Mouse (Mus musculus): ENCODE results near the gene Gm13290.
"Not testable (repeated sequence)": the region's sequence is repeated elsewhere in the genome, so short reads cannot be mapped to it uniquely, and the experiment has no call there.

Gm13290 gene

GRCm38 (mm10) chr4:88773534-88773933 lies at the start of gene Gm13290:
Gene Gm13290, plus strand, starts transcription at chr4:88773834.
- not testable (repeated sequence) for DNase-seq

- no peak for DNase-seq
These were observed 46.9 kb upstream of the Gm13290 start for GRCm38 (mm10) chr4:88726727-88727126.

DNA sequence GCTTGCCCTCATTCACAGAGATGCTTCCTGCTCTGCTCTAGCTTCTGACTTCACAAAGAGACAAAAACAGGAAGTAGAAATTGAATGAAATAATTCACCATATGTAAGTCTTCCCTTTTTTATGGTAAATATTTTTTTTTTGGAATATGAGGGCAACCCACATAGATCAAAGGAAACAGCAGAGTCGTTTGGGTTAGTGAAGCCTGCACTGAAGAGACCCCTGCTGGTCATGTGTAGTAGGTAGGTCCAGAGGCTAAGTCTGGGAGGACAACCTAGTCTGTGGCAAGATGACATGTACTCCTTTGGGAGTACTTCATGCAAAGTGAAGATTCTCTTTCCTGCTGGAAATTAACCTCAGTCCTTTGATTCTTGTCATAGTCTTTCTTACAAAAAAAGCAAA lies 46.3 kb upstream of the Gm13290 start:
- DNase-seq = peak; percentile 41

GRCm38 (mm10) chr4:88738480-88738879 lies 35.2 kb upstream of the Gm13290 start:
- DNase-seq = peak; percentile 82

- DNase-seq = no peak
These were observed 34.6 kb upstream of the Gm13290 start for GRCm38 (mm10) chr4:88739036-88739435.

GRCm38 (mm10) chr4:88741426-88741825 lies 32.2 kb upstream of the Gm13290 start:
- DNase-seq = no peak

GRCm38 (mm10) chr4:88742771-88743371 lies 30.8 kb upstream of the Gm13290 start:
- no peak for DNase-seq

DNA sequence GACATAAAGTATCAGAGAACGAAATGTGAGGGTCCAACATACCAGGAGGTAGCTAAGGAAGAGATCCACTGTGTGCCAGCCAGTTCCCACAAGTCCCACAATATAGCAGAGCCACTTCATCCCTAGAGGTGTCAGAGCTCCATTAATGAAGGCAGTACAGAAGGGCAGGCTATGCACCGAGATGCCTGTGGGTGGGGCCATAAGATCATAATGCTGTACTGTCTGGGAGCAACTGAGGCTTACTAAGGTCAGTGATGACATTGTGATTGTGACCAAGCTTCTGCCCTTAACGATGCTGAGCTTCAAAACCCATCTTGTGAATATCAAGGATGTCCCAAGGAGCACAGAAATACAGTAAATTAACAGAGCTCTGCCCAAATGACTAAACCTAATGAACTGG lies 29.4 kb upstream of the Gm13290 start:
- no peak for DNase-seq

- DNase-seq = no peak
These were observed 23.7 kb upstream of the Gm13290 start for GRCm38 (mm10) chr4:88749926-88750325.

- DNase-seq = peak; percentile 65
These were observed 18.8 kb upstream of the Gm13290 start, which contains the start of gene Gm13271 for GRCm38 (mm10) chr4:88754818-88755340. Gene Gm13271, plus strand, starts transcription at chr4:88754868.

DNA sequence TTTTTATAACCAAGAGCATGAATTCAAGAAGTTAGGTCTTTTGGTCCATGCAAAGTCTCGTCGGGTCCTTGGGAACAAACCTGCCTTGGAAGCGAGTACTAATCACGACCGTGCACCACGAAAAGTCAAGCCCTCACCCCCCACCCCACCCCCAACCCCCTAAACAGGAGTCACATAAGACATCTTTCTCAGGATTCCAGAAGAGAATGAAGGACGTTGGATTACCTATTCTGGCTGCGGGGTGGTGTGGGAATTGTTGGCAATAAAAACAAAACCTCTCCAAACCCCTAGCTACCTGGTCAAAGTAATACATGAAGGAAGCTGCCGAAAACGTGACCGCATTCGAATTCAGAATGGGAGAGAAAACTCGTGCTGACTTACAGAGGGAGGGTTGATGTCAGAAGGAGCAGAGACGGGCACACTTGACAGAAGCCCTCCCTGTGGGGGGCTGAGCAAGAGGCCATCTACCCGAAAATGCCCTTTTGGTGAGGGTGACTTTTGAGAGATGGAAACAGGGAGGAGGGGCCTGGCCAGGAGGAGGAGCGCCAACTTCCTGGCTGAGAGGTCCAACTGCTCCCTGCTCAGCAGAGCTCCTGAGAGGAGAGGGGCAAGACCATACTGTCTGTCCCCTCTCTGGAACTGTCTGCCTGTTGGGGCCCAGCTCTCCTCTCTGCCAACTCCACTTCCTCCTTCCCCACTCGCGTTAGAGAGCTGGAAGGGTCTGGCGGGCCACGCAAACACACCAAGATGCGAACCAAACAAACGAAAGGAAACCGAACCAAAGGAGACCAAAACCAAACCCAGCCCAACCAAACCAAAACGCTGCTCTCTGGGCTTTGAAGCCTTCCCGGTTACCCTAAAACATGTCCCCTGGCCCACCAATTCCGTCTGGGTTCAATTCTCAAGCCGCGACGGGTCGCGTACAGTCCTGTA lies 16.8 kb upstream of the Gm13290 start:
- DNase-seq = peak; percentile 54

GRCm38 (mm10) chr4:88757628-88758031 lies 16.0 kb upstream of the Gm13290 start:
- DNase-seq = peak; percentile 93

- not testable (repeated sequence) for DNase-seq
These were observed 14.9 kb upstream of the Gm13290 start for GRCm38 (mm10) chr4:88758751-88759150.

DNA sequence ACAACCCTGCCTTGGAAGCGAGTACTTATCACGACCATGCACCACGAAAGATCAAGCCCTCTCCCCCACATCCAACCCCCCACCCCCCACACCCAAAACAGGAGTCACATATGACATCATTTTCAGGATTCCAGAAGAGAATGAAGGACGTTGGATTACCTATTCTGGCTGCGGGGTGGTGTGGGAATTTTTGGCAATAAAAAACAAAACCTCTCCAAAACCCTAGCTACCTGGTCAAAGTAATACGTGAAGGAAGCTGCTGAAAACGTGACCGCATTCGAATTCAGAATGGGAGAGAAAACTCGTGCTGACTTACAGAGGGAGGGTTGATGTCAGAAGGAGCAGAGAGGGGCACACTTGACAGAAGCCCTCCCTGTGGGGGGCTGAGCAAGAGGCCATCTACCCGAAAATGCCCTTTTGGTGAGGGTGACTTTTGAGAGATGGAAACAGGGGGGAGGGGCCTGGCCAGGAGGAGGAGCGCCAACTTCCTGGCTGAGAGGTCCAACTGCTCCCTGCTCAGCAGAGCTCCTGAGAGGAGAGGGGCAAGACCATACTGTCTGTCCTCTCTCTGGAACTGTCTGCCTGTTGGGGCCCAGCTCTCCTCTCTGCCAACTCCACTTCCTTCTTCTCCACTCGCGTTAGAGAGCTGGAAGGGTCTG lies 13.9 kb upstream of the Gm13290 start, which contains the start of gene Gm13283:
Gene Gm13283, plus strand, starts transcription at position 510 of the 659 bp plus-strand sequence.
- peak; percentile 35 for DNase-seq

- peak; percentile 81 for DNase-seq
These were observed 13.2 kb upstream of the Gm13290 start for GRCm38 (mm10) chr4:88760431-88760830.

- DNase-seq = peak; percentile 48
These were observed 11.9 kb upstream of the Gm13290 start for GRCm38 (mm10) chr4:88761776-88762175.

DNA sequence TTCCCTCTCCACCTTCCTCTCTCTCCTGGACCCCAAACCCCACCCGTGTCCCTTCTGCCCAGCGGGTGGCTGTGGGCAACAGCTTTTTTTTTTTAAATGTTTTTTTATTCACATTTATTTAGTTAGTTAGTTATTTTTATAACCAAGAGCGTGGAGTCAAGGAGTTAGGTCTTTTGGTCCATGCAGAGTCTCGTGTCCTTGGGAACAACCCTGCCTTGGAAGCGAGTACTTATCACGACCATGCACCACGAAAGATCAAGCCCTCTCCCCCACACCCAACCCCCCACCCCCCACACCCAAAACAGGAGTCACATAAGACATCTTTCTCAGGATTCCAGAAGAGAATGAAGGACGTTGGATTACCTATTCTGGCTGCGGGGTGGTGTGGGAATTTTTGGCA lies 11.3 kb upstream of the Gm13290 start:
- peak; percentile 13 for DNase-seq

DNA sequence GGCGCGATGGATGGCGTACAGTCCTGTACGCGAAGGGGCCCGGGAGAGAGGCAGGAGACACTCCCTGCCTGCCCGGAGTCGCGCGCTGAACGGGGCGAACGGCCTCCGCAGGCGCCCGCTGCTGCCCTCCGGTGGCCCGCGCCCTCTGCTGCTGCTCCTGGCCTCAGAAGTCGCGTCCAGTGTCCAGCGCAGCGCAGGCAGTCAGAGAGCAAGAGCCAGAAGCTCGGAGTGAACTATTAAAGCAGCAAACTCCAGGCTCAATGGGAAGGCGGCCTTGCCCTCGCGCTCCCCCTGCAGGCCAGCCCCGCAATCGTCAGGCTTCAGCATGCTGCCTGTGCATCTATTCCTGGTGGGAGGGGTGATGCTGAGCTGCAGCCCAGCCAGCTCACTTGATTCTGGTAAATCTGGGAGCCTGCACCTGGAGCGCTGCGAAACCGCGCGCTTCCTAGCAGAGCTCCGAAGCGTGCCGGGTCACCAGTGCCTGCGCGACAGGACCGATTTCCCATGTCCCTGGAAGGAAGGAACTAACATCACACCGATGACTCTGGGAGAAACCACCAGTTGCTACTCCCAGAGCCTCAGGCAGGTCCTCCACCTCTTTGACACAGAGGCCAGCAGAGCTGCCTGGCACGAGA lies 10.1 kb upstream of the Gm13290 start:
- peak; percentile 68 for DNase-seq

DNA sequence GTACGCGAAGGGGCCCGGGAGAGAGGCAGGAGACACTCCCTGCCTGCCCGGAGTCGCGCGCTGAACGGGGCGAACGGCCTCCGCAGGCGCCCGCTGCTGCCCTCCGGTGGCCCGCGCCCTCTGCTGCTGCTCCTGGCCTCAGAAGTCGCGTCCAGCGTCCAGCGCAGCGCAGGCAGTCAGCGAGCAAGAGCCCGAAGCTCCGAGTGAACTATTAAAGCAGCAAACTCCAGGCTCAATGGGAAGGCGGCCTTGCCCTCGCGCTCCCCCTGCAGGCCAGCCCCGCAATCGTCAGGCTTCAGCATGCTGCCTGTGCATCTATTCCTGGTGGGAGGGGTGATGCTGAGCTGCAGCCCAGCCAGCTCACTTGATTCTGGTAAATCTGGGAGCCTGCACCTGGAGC lies 3.0 kb downstream of the Gm13290 start, which contains the start of gene Gm13289:
Gene Gm13289, plus strand, starts transcription at position 301 of the 400 bp plus-strand sequence.
- not testable (repeated sequence) for DNase-seq

DNA sequence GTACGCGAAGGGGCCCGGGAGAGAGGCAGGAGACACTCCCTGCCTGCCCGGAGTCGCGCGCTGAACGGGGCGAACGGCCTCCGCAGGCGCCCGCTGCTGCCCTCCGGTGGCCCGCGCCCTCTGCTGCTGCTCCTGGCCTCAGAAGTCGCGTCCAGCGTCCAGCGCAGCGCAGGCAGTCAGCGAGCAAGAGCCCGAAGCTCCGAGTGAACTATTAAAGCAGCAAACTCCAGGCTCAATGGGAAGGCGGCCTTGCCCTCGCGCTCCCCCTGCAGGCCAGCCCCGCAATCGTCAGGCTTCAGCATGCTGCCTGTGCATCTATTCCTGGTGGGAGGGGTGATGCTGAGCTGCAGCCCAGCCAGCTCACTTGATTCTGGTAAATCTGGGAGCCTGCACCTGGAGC lies 5.9 kb downstream of the Gm13290 start, which contains the start of gene Gm13272:
Gene Gm13272, plus strand, starts transcription at position 301 of the 400 bp plus-strand sequence.
- not testable (repeated sequence) for DNase-seq

DNA sequence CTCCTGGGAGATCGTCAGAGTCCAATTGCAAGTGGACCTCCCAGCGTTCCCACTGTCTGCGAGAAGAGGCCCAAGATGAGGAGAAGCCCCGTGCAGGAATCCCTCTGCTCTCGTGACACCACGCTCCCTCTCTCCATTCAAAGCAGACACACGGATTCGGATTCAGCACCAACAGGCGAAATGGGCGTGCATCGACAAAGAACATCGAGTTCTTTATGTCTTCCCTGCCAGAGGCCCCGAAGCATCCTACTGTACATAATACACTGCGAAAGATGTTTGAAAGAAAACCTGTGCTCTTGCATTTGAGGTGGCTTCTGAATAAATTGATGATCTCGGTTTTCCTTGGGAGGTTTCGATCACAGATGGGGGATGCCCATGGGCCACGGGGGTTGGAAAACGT lies 6.7 kb downstream of the Gm13290 start:
- not testable (repeated sequence) for DNase-seq

- DNase-seq = not testable (repeated sequence)
These were observed 8.2 kb downstream of the Gm13290 start, which contains the start of gene Ifnz for GRCm38 (mm10) chr4:88781831-88782230. Gene Ifnz, plus strand, starts transcription at chr4:88782131.
